Mouse (Mus musculus) neural tube, embryonic 14.5 days (tissue): ENCODE results near the gene Tnfsf12. TPM values are rescaled to one million over a fixed set of nuclear protein-coding genes. Genes with fewer than 3 reads are reported as not detected.
"Not testable (repeated sequence)": the region's sequence is repeated elsewhere in the genome, so short reads cannot be mapped to it uniquely, and the experiment has no call there.

Source experiments
- ATAC-seq: fragments of 200-750 bp; cut with Nextera tagmentation; 2 replicates; pipeline ENCODE4 v1.8.0; 2017; ENCODE audit warnings: low read depth, mild to moderate bottlenecking, moderate TSS enrichment, moderate library complexity
- H3K27ac ChIP-seq: fragments of 300-500 bp; sonication (generic); 2 replicates; pipeline ENCODE4 v1.5.1; 2014; ENCODE audit warnings: low read depth, mild to moderate bottlenecking, control low read depth, low read length, moderate library complexity, mixed read lengths
- H3K27me3 ChIP-seq: fragments of 300-500 bp; sonication (generic); 2 replicates; pipeline ENCODE4 v1.6.1; 2014; ENCODE audit warnings: low read length; ENCODE audit not compliant: control insufficient read depth, insufficient read depth
- H3K36me3 ChIP-seq: fragments of 300-500 bp; sonication (generic); 2 replicates; pipeline ENCODE4 v1.6.1; 2014; ENCODE audit warnings: low read length, mixed read lengths; ENCODE audit not compliant: control insufficient read depth, insufficient read depth
- H3K4me1 ChIP-seq: fragments of 300-500 bp; sonication (generic); 2 replicates; pipeline ENCODE4 v1.6.1; 2014; ENCODE audit warnings: low read length; ENCODE audit not compliant: control insufficient read depth, insufficient read depth
- H3K4me2 ChIP-seq: fragments of 300-500 bp; sonication (generic); 2 replicates; pipeline ENCODE4 v1.6.1; 2014; ENCODE audit warnings: mild to moderate bottlenecking, low read depth, low read length, control low read depth
- H3K4me3 ChIP-seq: fragments of 300-500 bp; sonication (generic); 2 replicates; pipeline ENCODE4 v1.5.1; 2014; ENCODE audit warnings: low read depth, low read length, control low read depth, mixed read lengths
- H3K9ac ChIP-seq: fragments of 300-500 bp; sonication (generic); replicated peaks from 2 replicates; pipeline ENCODE4 v1.6.1; 2014; ENCODE audit warnings: low read depth, mild to moderate bottlenecking, control low read depth, low read length, mixed read lengths
- H3K9me3 ChIP-seq: fragments of 300-500 bp; sonication (generic); 2 replicates; pipeline ENCODE4 v1.6.1; 2016; ENCODE audit warnings: low read length; ENCODE audit not compliant: control insufficient read depth
- WGBS: fragments of 180-500 bp; shearing (Covaris S2); extraction: QIAGEN DNeasy Blood & Tissue Kit; methylation state at CpG from one replicate; pipeline ENCODE4 v1.1.7; 2014; 5-methylcytosine and 5-hydroxymethylcytosine counted together
- polyA plus RNA-seq: library from polyadenylated mRNA; unstranded; fragments of >200 nt; fragmentation: Nextera tagmentation; extraction: Ambion mirVana; gene quantifications from 2 replicates; pipeline ENCODE4 v1.2.1, GENCODE M21; 2014

Tnfsf12 gene
- polyA plus RNA-seq: 2.1 and 3.4 TPM in 2 replicates

DNA sequence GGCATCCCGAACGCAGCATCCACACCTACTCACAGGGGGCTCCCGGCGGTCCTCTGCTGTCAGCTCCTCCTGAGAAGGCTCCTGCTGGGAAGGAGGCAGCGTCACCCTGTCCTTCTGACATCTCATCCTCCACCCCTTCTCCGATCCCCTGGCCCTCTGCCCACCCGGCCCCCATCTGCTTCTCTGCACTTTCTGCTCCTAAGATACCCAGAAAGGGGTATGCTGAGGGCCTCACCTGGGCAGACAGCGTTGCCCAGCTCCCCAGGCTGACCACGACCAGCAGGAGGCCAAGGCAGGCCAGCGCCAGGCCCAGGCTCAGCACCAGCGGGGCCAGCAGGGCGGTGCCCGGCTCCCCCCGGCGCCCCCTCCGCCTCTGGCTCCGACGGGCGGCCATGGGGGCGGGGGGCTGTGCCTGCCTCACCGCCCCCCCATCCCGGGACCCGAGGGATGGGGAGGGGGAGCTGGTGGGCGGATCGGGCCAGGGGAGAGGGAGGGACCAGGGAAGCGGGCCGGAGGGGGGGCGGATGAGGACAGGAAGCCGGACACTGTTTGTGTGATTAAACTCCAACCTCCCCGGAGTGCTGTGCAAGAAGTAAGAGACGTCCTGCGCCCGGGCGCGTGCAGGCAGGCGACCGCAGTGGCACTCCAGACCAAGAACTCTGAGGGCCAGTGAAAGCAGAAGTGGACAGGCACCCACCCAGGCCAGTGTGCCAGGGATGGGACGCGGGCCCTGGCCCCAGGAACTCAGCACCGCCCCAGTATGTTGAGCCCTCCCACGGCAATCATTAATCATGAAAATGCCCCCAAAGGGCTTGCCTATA, at the start of gene Tnfsf12, which contains the start of gene Tnfsfm13:
TSS of gene Tnfsf12 (minus strand) at position 489 of the 821 bp plus-strand sequence.
TSS of gene Tnfsfm13 (minus strand) at position 738 of the 821 bp plus-strand sequence.
- peaks cover 10% of the 10 kb centered on the region; the same call in 1 of the 2 replicates for H3K4me1 ChIP-seq
- H3K9ac ChIP-seq: peak within 1 kb of the TSS; percentile 64
- peak within 1 kb of the TSS; percentile 81 for H3K4me2 ChIP-seq
- H3K27ac ChIP-seq: no peak within 1 kb of the TSS
- ATAC-seq: 0 out of 2 replicates have a peak, but pooled peaks have one; percentile 44
- no peaks in the 10 kb centered on the region for H3K36me3 ChIP-seq
- H3K4me3 ChIP-seq: peak within 1 kb of the TSS; percentile 40
- H3K9me3 ChIP-seq: no peaks in the 10 kb centered on the region
- under 1% methylated on average over 40 of the region's 41 CpGs for WGBS
- H3K27me3 ChIP-seq: no peaks in the 10 kb centered on the region

DNA sequence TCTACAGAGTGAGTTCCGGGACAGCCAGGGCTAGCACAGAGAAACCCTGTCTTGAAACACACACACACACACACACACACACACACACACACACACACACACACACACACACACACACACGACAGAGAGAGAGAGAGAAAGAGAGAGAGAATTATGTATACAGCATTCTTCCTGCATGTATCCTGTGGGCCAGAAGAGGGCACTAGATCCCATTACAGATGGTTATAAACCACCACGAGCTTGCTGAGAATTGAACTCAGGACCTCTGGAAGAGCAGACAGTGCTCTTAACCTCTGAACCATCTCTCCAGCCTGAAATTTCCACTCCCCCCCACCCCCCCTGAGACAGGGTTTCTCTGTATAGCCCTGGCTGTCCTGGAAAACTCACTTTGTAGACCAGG, 35.8 kb upstream of the Tnfsf12 start:
- H3K27me3 ChIP-seq, H3K4me3 ChIP-seq, H3K4me1 ChIP-seq, H3K9me3 ChIP-seq, H3K9ac ChIP-seq, ATAC-seq, H3K27ac ChIP-seq, H3K4me2 ChIP-seq: not testable (repeated sequence)
- WGBS: 72% methylated on average over 3 of the region's 3 CpGs
- H3K36me3 ChIP-seq: peaks cover 25% of the 10 kb centered on the region

GRCm38 (mm10) chr11:69729063-69729462, 33.4 kb upstream of the Tnfsf12 start:
- no peak overlapping the region for H3K9ac ChIP-seq
- no peaks in the 10 kb centered on the region for H3K4me1 ChIP-seq
- no peaks in the 10 kb centered on the region for H3K27me3 ChIP-seq
- WGBS: 27% methylated on average over 3 of the region's 3 CpGs
- ATAC-seq: no peak
- H3K9me3 ChIP-seq: no peaks in the 10 kb centered on the region
- peaks cover 2% of the 10 kb centered on the region for H3K36me3 ChIP-seq
- no peak overlapping the region for H3K4me2 ChIP-seq
- H3K4me3 ChIP-seq: no peak overlapping the region
- H3K27ac ChIP-seq: no peak overlapping the region

GRCm38 (mm10) chr11:69725951-69726350, 30.3 kb upstream of the Tnfsf12 start:
- Histone ChIP-seq H3K9ac (no peak overlapping the region), H3K27ac (no peak overlapping the region), H3K4me1 (no peaks in the 10 kb centered on the region), H3K9me3 (no peaks in the 10 kb centered on the region), H3K4me2 (no peak overlapping the region), H3K4me3 (no peak overlapping the region), H3K36me3 (no peaks in the 10 kb centered on the region), H3K27me3 (no peaks in the 10 kb centered on the region)
- no peak for ATAC-seq
- 39% methylated on average over 5 of the region's 5 CpGs for WGBS

GRCm38 (mm10) chr11:69723074-69723473, 27.4 kb upstream of the Tnfsf12 start:
- 63% methylated on average over 2 of the region's 2 CpGs for WGBS
- ATAC-seq: no peak
- no peak overlapping the region for H3K4me3 ChIP-seq

DNA sequence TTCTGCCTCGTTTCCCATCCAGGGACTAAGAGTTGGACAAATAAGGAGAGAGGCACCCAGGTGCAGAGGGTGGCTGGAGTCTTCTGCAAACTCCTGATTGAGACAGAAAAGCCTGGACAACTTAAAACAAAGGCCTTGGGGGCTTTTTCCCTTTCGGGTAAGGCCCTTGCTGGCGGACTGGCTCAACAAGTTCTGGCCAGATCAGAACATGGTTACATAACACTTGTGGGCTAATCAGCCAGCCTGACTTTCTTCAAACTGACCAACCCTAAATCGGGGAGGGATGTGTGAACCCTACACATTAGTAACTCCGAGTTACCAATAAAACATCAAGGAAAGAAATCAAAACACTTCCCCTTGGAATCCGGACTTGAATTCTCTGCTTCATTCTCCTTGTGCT, 25.2 kb upstream of the Tnfsf12 start:
- ATAC-seq: no peak
- no peaks in the 10 kb centered on the region for H3K36me3 ChIP-seq

More at GRCm38 (mm10) chr11:69723074-69723473, 27.4 kb upstream of the Tnfsf12 start:
- H3K27me3 ChIP-seq: no peaks in the 10 kb centered on the region
- H3K4me1 ChIP-seq: no peaks in the 10 kb centered on the region
- H3K4me2 ChIP-seq: no peak overlapping the region
- H3K27ac ChIP-seq: no peak overlapping the region
- H3K9me3 ChIP-seq: no peaks in the 10 kb centered on the region
- H3K9ac ChIP-seq: no peak overlapping the region
- H3K36me3 ChIP-seq: no peaks in the 10 kb centered on the region

GRCm38 (mm10) chr11:69719423-69719822, 23.8 kb upstream of the Tnfsf12 start:
- H3K27me3 ChIP-seq: no peaks in the 10 kb centered on the region
- no peaks in the 10 kb centered on the region for H3K4me1 ChIP-seq
- no peak for ATAC-seq
- no peaks in the 10 kb centered on the region for H3K9me3 ChIP-seq
- H3K4me3 ChIP-seq: no peak overlapping the region
- no peak overlapping the region for H3K27ac ChIP-seq
- H3K36me3 ChIP-seq: no peaks in the 10 kb centered on the region
- H3K4me2 ChIP-seq: no peak overlapping the region
- no peak overlapping the region for H3K9ac ChIP-seq
- WGBS: 73% methylated on average over 6 of the region's 6 CpGs

More for the DNA sequence above, 25.2 kb upstream of the Tnfsf12 start:
- H3K4me1 ChIP-seq: no peaks in the 10 kb centered on the region
- no peaks in the 10 kb centered on the region for H3K9me3 ChIP-seq
- WGBS: 87% methylated on average over 6 of the region's 6 CpGs
- H3K27ac ChIP-seq: no peak overlapping the region
- H3K4me2 ChIP-seq: no peak overlapping the region
- H3K27me3 ChIP-seq: no peaks in the 10 kb centered on the region
- no peak overlapping the region for H3K4me3 ChIP-seq
- H3K9ac ChIP-seq: no peak overlapping the region

- no peaks in the 10 kb centered on the region for H3K4me1 ChIP-seq
- H3K9me3 ChIP-seq: no peaks in the 10 kb centered on the region
- no peak overlapping the region for H3K9ac ChIP-seq
- H3K36me3 ChIP-seq: no peaks in the 10 kb centered on the region
- no peak overlapping the region for H3K4me3 ChIP-seq
- H3K27ac ChIP-seq: no peak overlapping the region
- no peak overlapping the region for H3K4me2 ChIP-seq
- WGBS: 33% methylated on average over 15 of the region's 15 CpGs
- ATAC-seq: no peak
- H3K27me3 ChIP-seq: no peaks in the 10 kb centered on the region
Observed at GRCm38 (mm10) chr11:69718661-69719060, 23.0 kb upstream of the Tnfsf12 start.

- no peaks in the 10 kb centered on the region for H3K9me3 ChIP-seq
Observed at GRCm38 (mm10) chr11:69716953-69717352, 21.3 kb upstream of the Tnfsf12 start.

More at GRCm38 (mm10) chr11:69716953-69717352, 21.3 kb upstream of the Tnfsf12 start:
- Histone ChIP-seq H3K27me3 (no peaks in the 10 kb centered on the region), H3K4me1 (no peaks in the 10 kb centered on the region), H3K4me2 (no peak overlapping the region), H3K9ac (no peak overlapping the region), H3K27ac (no peak overlapping the region), H3K4me3 (no peak overlapping the region), H3K36me3 (no peaks in the 10 kb centered on the region)
- ATAC-seq: no peak
- WGBS: 71% methylated on average over 4 of the region's 4 CpGs
